Mouse (Mus musculus) gonadal fat pad, adult 2 months (tissue): ENCODE data around the gene Pik3cb. TPM values are rescaled to one million over a fixed set of nuclear protein-coding genes. Genes with fewer than 3 reads are reported as not detected.

Experiments
- DNase-seq: peaks from one replicate; pipeline ENCODE4 v3.0.0-alpha.2; 2012; ENCODE audit warnings: low read depth
- polyA plus RNA-seq: library from polyadenylated mRNA; depleted of rRNA; stranded (reverse); fragments of >200 nt; gene quantifications from 2 replicates; pipeline ENCODE4 v1.2.3, GENCODE M21; 2012; rRNA removed

The Pik3cb gene
- polyA plus RNA-seq, 1 experiment = 7.7 TPM

- DNase-seq = no peak
These were observed 139.1 kb downstream of the Pik3cb start for GRCm38 (mm10) chr9:99001326-99001725.

DNA sequence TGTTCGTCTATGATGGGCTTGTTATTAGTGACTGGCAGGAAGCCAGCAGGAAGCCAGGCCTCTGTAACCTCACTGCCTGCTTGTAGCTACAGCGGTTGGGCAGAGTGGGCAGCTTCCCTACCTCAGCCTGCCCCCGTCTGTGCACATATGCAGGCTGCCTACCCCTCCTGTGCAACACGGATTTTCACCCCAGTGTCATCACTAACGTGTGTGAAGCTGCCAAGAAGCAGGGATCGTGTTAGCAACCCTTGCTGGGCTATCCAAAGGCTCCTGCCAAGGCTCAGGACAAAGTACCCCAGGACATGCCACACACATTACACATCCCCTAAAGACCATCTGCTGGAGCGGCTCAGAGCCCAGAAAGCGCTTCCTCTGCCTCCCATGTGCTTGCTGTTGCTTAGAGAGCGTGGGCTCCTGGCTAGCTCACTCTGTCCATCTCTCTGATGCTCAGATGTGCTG lies 140.5 kb downstream of the Pik3cb start:
- no peak for DNase-seq

DNA sequence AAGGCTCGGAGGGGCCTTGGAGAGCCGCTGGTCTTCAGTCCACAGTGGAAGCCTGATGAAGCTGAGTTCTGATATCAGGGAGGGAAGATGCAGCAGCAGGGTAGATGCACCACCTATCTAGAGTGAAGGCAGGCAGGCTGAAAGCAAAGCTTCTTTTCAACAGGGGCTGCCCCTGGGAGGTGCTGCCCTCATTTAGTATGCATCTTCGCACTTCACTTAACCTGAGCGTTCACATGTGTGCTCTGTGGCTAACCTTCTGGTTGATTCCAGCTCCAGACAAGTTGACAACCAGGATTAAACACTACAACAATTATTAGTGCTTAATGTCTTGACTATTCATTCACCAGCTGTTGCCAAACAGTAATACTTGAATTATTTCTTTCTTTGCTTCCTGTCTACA lies 146.3 kb downstream of the Pik3cb start:
- DNase-seq = no peak

GRCm38 (mm10) chr9:98987131-98987530 lies 153.3 kb downstream of the Pik3cb start:
- DNase-seq = no peak

Other genes starting within 250 kb of the Pik3cb start
- gene 7420426K07Rik, start 237.5 kb downstream of the Pik3cb start, polyA plus RNA-seq = not detected in 2 replicates
- gene Foxl2, start 185.3 kb downstream of the Pik3cb start, polyA plus RNA-seq = 0.08 and 0.58 TPM in 2 replicates
- 5.7 and 11.8 TPM in 2 replicates for gene Faim, start 154.2 kb downstream of the Pik3cb start, polyA plus RNA-seq
- gene Gm1123, start 104.9 kb downstream of the Pik3cb start, polyA plus RNA-seq = not detected in 2 replicates
- not detected in 2 replicates for gene Faiml, start 96.6 kb upstream of the Pik3cb start, polyA plus RNA-seq
- gene Cep70, start 102.7 kb upstream of the Pik3cb start, polyA plus RNA-seq = 7.6 and 7.7 TPM in 2 replicates
- 12.7 and 17.7 TPM in 2 replicates for gene Esyt3, start 217.9 kb upstream of the Pik3cb start, polyA plus RNA-seq